Mouse (Mus musculus) bone marrow, adult 2 months (tissue): Measurements from ENCODE around the gene Slit3.

Experiments
- CTCF ChIP-seq: fragments of 200-500 bp; IDR thresholded peaks from 2 replicates; pipeline ENCODE4 v1.5.1; 2011; ENCODE audit warnings: low read length, control low read depth; ENCODE audit not compliant: control insufficient read depth, insufficient read depth
- POLR2A ChIP-seq: fragments of 200-500 bp; IDR thresholded peaks from 2 replicates; pipeline ENCODE4 v1.6.1; 2011; ENCODE audit warnings: low read depth, mild to moderate bottlenecking, control low read depth, low read length, borderline replicate concordance; ENCODE audit not compliant: control insufficient read depth

DNA sequence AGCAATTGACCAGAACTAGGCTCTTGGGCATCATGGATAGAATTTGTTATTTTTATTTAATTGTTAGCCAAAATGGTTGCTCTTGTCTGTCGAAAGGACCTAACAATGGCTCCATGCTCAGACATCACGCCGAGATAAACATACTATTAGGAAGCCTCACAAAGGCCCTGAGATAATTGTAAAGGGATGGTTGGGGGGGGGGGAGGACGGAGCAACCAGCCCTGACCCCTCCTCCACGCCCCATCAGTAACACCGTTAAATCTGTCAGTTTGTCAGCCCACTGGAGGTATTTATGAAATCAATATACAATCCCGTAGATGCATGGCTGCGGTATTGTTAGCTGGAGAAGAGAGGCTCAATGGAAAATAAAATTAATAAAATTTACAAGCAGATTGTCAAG lies 383.9 kb downstream of the Slit3 start:
- TF ChIP-seq POLR2A, result no peak
- no peak for TF ChIP-seq CTCF
